Mouse (Mus musculus) CH12.LX (cell line): ENCODE measurements around the gene Cntnap1. TPM values are rescaled to one million over a fixed set of nuclear protein-coding genes. Genes with fewer than 3 reads are reported as not detected.
A peak's percentile ranks its signal among the peaks of the same experiment; 100 is the strongest.

ENCODE experiments used
- DNase-seq: peaks from one replicate; pipeline ENCODE4 v3.0.0-alpha.2; 2013; ENCODE audit errors: extremely low read depth
- H3K27ac ChIP-seq: 2 replicates; pipeline ENCODE4 v1.5.1; 2012; ENCODE audit warnings: low read depth, mild to moderate bottlenecking, control low read depth, moderate library complexity; ENCODE audit not compliant: insufficient read depth
- H3K27me3 ChIP-seq: replicated peaks from 2 replicates; pipeline ENCODE3; 2012; ENCODE audit warnings: inconsistent platforms
- H3K36me3 ChIP-seq, 2 experiments: replicated peaks in 1 of 2; 2 replicates each; pipeline versions ENCODE3 to v1.6.1; 2012; ENCODE audit warnings: inconsistent platforms in 1 of 2, low read length in 1 of 2, mild to moderate bottlenecking in 1 of 2, mixed read lengths in 1 of 2, moderate library complexity in 1 of 2; ENCODE audit not compliant: control insufficient read depth in 1 of 2, insufficient read depth in 1 of 2
- H3K4me1 ChIP-seq, 2 experiments: 2 replicates each; pipeline ENCODE4 v1.6.1; 2012; ENCODE audit warnings: inconsistent platforms in 1 of 2, moderate library complexity in 1 of 2; ENCODE audit not compliant: insufficient read depth in 2 of 2, control insufficient read depth in 1 of 2
- H3K4me2 ChIP-seq: 2 replicates; pipeline ENCODE4 v1.6.1; 2012; ENCODE audit warnings: low read depth, mild to moderate bottlenecking, control low read depth; ENCODE audit not compliant: poor library complexity, insufficient read depth, severe bottlenecking
- H3K4me3 ChIP-seq, 3 experiments: fragments of 150-350 bp in 1 of 3; sonication (generic) in 1 of 3; replicated peaks in 1 of 3; 2 replicates each; pipeline versions ENCODE3 to v1.5.1; 2011 to 2012; ENCODE audit warnings: low read depth in 2 of 3, low read length in 2 of 3, mild to moderate bottlenecking in 2 of 3, moderate library complexity in 2 of 3, control low read depth in 1 of 3, improper control_type of control experiment in 1 of 3, inconsistent platforms in 1 of 3, mixed read lengths in 1 of 3; ENCODE audit not compliant: poor library complexity in 1 of 3
- H3K79me2 ChIP-seq: replicated peaks from 2 replicates; pipeline ENCODE4 v1.6.1; 2012; ENCODE audit warnings: mild to moderate bottlenecking, moderate library complexity; ENCODE audit not compliant: control insufficient read depth, poor library complexity, insufficient read depth, severe bottlenecking; ENCODE audit errors: extremely low read depth
- H3K9ac ChIP-seq: 2 replicates; pipeline ENCODE4 v1.6.1; 2012; ENCODE audit warnings: low read depth, mild to moderate bottlenecking, control low read depth, moderate library complexity; ENCODE audit not compliant: insufficient read depth
- H3K9me3 ChIP-seq: replicated peaks from 2 replicates; pipeline ENCODE3; 2012; ENCODE audit warnings: low read length, inconsistent platforms, mixed read lengths
- BHLHE40 ChIP-seq: IDR thresholded peaks from 2 replicates; pipeline ENCODE4 v1.6.1; 2011; ENCODE audit warnings: mild to moderate bottlenecking, low read depth, low read length, improper control_type of control experiment
- CHD1 ChIP-seq: IDR thresholded peaks from 2 replicates; pipeline ENCODE4 v1.6.1; 2012; ENCODE audit warnings: low read depth, low read length, improper control_type of control experiment, inconsistent platforms
- CHD2 ChIP-seq: IDR thresholded peaks from 2 replicates; pipeline ENCODE4 v1.6.1; 2011; ENCODE audit warnings: low read length, improper control_type of control experiment
- CTCF ChIP-seq, 2 experiments: IDR thresholded peaks in 1 of 2; conservative IDR thresholded peaks in 1 of 2; 2 replicates each; pipeline ENCODE4 v1.5.1; 2011 to 2012; ENCODE audit warnings: low read depth in 2 of 2, low read length in 2 of 2, improper control_type of control experiment in 1 of 2, inconsistent platforms in 1 of 2, mild to moderate bottlenecking in 1 of 2, moderate library complexity in 1 of 2
- E2F4 ChIP-seq: IDR thresholded peaks from 2 replicates; pipeline ENCODE4 v1.6.1; 2011; ENCODE audit warnings: low read depth, low read length, improper control_type of control experiment; ENCODE audit not compliant: insufficient replicate concordance
- ELF1 ChIP-seq: IDR thresholded peaks from 2 replicates; pipeline ENCODE4 v1.6.1; 2014; ENCODE audit warnings: low read depth, mild to moderate bottlenecking, inconsistent platforms, low read length, improper control_type of control experiment
- EP300 ChIP-seq: IDR thresholded peaks from 2 replicates; pipeline ENCODE4 v1.6.1; 2011; ENCODE audit warnings: low read length, improper control_type of control experiment
- ETS1 ChIP-seq: conservative IDR thresholded peaks from 2 replicates; pipeline ENCODE4 v1.6.1; 2012; ENCODE audit warnings: low read depth, mild to moderate bottlenecking, inconsistent platforms, low read length, improper control_type of control experiment, moderate library complexity
- GABPA ChIP-seq: IDR thresholded peaks from 2 replicates; pipeline ENCODE4 v1.6.1; 2012; ENCODE audit warnings: low read depth, low read length, improper control_type of control experiment, inconsistent platforms; ENCODE audit not compliant: insufficient replicate concordance
- HCFC1 ChIP-seq: IDR thresholded peaks from 2 replicates; pipeline ENCODE4 v1.6.1; 2012; ENCODE audit warnings: low read depth, mild to moderate bottlenecking, inconsistent platforms, low read length, improper control_type of control experiment
- IRF4 ChIP-seq: IDR thresholded peaks from 2 replicates; pipeline ENCODE4 v1.6.1; 2014; ENCODE audit warnings: low read depth, mild to moderate bottlenecking, inconsistent platforms, low read length, improper control_type of control experiment
- JUN ChIP-seq: IDR thresholded peaks from 2 replicates; pipeline ENCODE4 v1.6.1; 2011; ENCODE audit warnings: low read depth, mild to moderate bottlenecking, low read length, improper control_type of control experiment, moderate library complexity; ENCODE audit not compliant: insufficient read depth
- JUND ChIP-seq: conservative IDR thresholded peaks from 2 replicates; pipeline ENCODE4 v1.6.1; 2011; ENCODE audit warnings: low read depth, low read length, improper control_type of control experiment
- KAT2A ChIP-seq: IDR thresholded peaks from 2 replicates; pipeline ENCODE4 v1.6.1; 2012; ENCODE audit warnings: low read length, improper control_type of control experiment, inconsistent platforms; ENCODE audit not compliant: insufficient replicate concordance
- MAFK ChIP-seq: IDR thresholded peaks from 2 replicates; pipeline ENCODE4 v1.6.1; 2011; ENCODE audit warnings: low read length, improper control_type of control experiment; ENCODE audit not compliant: insufficient replicate concordance
- MAX ChIP-seq: IDR thresholded peaks from 2 replicates; pipeline ENCODE4 v1.6.1; 2011; ENCODE audit warnings: low read length, improper control_type of control experiment
- MAZ ChIP-seq: IDR thresholded peaks from 2 replicates; pipeline ENCODE4 v1.6.1; 2012; ENCODE audit warnings: low read depth, mild to moderate bottlenecking, inconsistent platforms, low read length, improper control_type of control experiment, moderate library complexity
- MXI1 ChIP-seq: IDR thresholded peaks from 2 replicates; pipeline ENCODE4 v1.6.1; 2011; ENCODE audit warnings: mild to moderate bottlenecking, low read depth, low read length, improper control_type of control experiment
- MYC ChIP-seq: IDR thresholded peaks from 2 replicates; pipeline ENCODE4 v1.6.1; 2011; ENCODE audit warnings: low read depth, mild to moderate bottlenecking, improper control_type of control experiment, low read length
- NELFE ChIP-seq: IDR thresholded peaks from 2 replicates; pipeline ENCODE4 v1.6.1; 2011; ENCODE audit warnings: low read depth, low read length, improper control_type of control experiment
- NRF1 ChIP-seq: IDR thresholded peaks from 2 replicates; pipeline ENCODE4 v1.6.1; 2014; ENCODE audit warnings: low read depth, mild to moderate bottlenecking, inconsistent platforms, low read length, improper control_type of control experiment, moderate library complexity
- PAX5 ChIP-seq: IDR thresholded peaks from 2 replicates; pipeline ENCODE4 v1.6.1; 2012; ENCODE audit warnings: low read length, inconsistent platforms, mixed read lengths
- POLR2A ChIP-seq: IDR thresholded peaks from 2 replicates; pipeline ENCODE4 v1.6.1; 2011; ENCODE audit warnings: low read depth, mild to moderate bottlenecking, improper control_type of control experiment, low read length
- POLR2AphosphoS2 ChIP-seq: IDR thresholded peaks from 2 replicates; pipeline ENCODE4 v1.6.1; 2011; ENCODE audit warnings: low read depth, low read length, improper control_type of control experiment
- RAD21 ChIP-seq: IDR thresholded peaks from 2 replicates; pipeline ENCODE4 v1.6.1; 2011; ENCODE audit warnings: low read depth, mild to moderate bottlenecking, low read length, improper control_type of control experiment, moderate library complexity
- RCOR1 ChIP-seq: conservative IDR thresholded peaks from 2 replicates; pipeline ENCODE4 v1.6.1; 2012; ENCODE audit warnings: low read depth, mild to moderate bottlenecking, inconsistent platforms, low read length, improper control_type of control experiment
- SIN3A ChIP-seq: IDR thresholded peaks from 2 replicates; pipeline ENCODE4 v1.6.1; 2012; ENCODE audit warnings: low read length, improper control_type of control experiment, inconsistent platforms
- SMC3 ChIP-seq: IDR thresholded peaks from 2 replicates; pipeline ENCODE4 v1.6.1; 2011; ENCODE audit warnings: low read depth, low read length, improper control_type of control experiment
- TBP ChIP-seq: conservative IDR thresholded peaks from 2 replicates; pipeline ENCODE4 v1.6.1; 2011; ENCODE audit warnings: low read depth, low read length, improper control_type of control experiment
- TCF12 ChIP-seq: IDR thresholded peaks from 2 replicates; pipeline ENCODE4 v1.6.1; 2014; ENCODE audit warnings: low read depth, mild to moderate bottlenecking, inconsistent platforms, low read length, improper control_type of control experiment
- UBTF ChIP-seq: IDR thresholded peaks from 2 replicates; pipeline ENCODE4 v1.6.1; 2012; ENCODE audit warnings: low read depth, mild to moderate bottlenecking, inconsistent platforms, low read length, improper control_type of control experiment, moderate library complexity
- USF1 ChIP-seq: IDR thresholded peaks from 2 replicates; pipeline ENCODE4 v1.6.1; 2014; ENCODE audit warnings: low read depth, mild to moderate bottlenecking, inconsistent platforms, low read length, improper control_type of control experiment
- USF2 ChIP-seq: conservative IDR thresholded peaks from 2 replicates; pipeline ENCODE4 v1.6.1; 2011; ENCODE audit warnings: low read depth, low read length, improper control_type of control experiment
- ZC3H11A ChIP-seq: IDR thresholded peaks from 2 replicates; pipeline ENCODE4 v1.6.1; 2012; ENCODE audit warnings: low read depth, mild to moderate bottlenecking, inconsistent platforms, low read length, improper control_type of control experiment
- ZKSCAN1 ChIP-seq: IDR thresholded peaks from 2 replicates; pipeline ENCODE4 v1.6.1; 2012; ENCODE audit warnings: low read depth, inconsistent platforms, low read length, improper control_type of control experiment, borderline replicate concordance
- ZMIZ1 ChIP-seq: IDR thresholded peaks from 2 replicates; pipeline ENCODE4 v1.6.1; 2012; ENCODE audit warnings: low read depth, mild to moderate bottlenecking, inconsistent platforms, low read length, improper control_type of control experiment
- ZNF384 ChIP-seq: IDR thresholded peaks from 2 replicates; pipeline ENCODE4 v1.6.1; 2012; ENCODE audit warnings: low read depth, low read length, improper control_type of control experiment, inconsistent platforms
- dilution Hi-C: fragments of 300-500 bp; cut with MboI; formaldehyde crosslinking; loops from 2 replicates; pipeline ENCODE4 v1.14.3; 2020; ENCODE audit warnings: low sequenced_read_pairs; ENCODE audit not compliant: extremely low pct_unique_long_range_greater_than_20kb, extremely low pct_ligation_motif_present
- in situ Hi-C: fragments of 300-500 bp; cut with MboI; formaldehyde crosslinking; loops from 3 replicates; pipeline ENCODE4 v1.14.3; 2019; ENCODE audit warnings: low sequenced_read_pairs, low pct_ligation_motif_present, low pct_unique_long_range_greater_than_20kb, mixed read lengths
- polyA plus RNA-seq: library from polyadenylated mRNA; unstranded; fragments of >175 nt; gene quantifications from 2 replicates; pipeline ENCODE4 v1.2.1, GENCODE M21; 2012; ENCODE audit warnings: low read depth; ENCODE audit not compliant: insufficient read length
- total RNA-seq, 2 experiments: library from RNA; depleted of rRNA; stranded (reverse); fragments of 300-350 nt in 1 of 2; fragments of >200 nt in 1 of 2; gene quantifications; 2 replicates each; pipeline ENCODE4 v1.2.3; 2012 to 2014

Gene Cntnap1
- total and polyA plus RNA-seq, 3 experiments = 4.4 to 19.5 (median 15.6) TPM

DNA sequence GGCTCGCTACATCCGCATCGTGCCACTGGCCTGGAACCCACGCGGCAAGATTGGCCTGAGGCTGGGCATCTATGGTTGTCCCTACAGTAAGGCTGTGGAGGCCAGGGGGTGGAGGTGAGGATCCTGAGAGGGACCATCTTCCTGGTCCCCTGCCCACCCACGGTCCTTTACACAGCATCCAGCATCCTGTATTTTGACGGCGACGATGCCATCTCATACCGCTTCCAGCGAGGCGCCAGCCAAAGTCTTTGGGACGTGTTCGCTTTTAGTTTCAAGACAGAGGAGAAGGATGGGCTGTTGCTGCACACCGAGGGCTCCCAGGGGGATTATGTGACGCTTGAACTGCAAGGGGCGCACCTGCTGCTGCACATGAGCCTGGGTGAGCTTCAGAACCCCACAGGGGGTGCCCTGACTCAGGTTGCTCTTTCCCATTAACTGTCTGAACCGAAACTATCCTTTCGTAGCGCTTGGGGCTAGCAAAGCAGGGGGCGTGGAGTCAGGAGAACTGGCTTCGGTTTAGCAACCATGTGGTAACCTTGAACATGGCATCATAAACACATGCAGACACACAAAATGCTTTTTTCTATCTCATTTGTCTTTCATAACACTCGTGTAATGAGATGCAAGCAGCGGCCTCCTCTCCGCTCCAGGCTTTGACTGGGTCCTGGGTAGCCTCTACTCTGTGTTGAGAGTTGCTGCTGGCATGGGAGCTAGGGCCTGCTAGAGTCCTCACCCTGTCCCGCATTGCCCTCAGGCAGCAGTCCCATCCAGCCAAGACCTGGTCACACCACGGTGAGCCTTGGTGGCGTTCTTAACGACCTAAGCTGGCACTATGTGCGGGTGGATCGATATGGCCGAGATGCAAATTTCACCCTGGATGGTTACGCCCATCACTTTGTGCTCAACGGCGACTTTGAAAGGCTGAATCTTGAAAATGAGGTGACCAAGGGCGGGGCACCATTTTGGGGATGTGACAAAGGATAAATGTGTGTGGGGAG, 8.0 kb downstream of the Cntnap1 start:
- DNase-seq = peak; percentile 74
- peak; percentile 74; the same call in 1 of the 2 replicates for TF ChIP-seq ZMIZ1
- TF ChIP-seq EP300 = peak; percentile 48
- TF ChIP-seq POLR2AphosphoS2 = no peak; the same call in none of the 2 replicates
- TF ChIP-seq JUND = 0 out of 2 replicates have a peak, but pooled peaks have one; percentile 24
- 0 out of 2 replicates have a peak, but pooled peaks have one; percentile 41 for TF ChIP-seq KAT2A
- no peak; the same call in 1 of the 2 replicates for TF ChIP-seq RAD21
- peak; percentile 59; the same call in 1 of the 2 replicates for TF ChIP-seq TCF12
- peak; percentile 95 for TF ChIP-seq BHLHE40
- peak; percentile 72 for TF ChIP-seq IRF4
- TF ChIP-seq HCFC1 = no peak; the same call in 1 of the 2 replicates
- TF ChIP-seq NELFE = 0 out of 2 replicates have a peak, but pooled peaks have one; percentile 9
- TF ChIP-seq MYC = peak; percentile 89
- peak; percentile 26; the same call in 1 of the 2 replicates for TF ChIP-seq SMC3
- no peak for TF ChIP-seq UBTF
- no peak; the same call in 1 of the 2 replicates for TF ChIP-seq MAZ
- TF ChIP-seq RCOR1 = peak; percentile 68; the same call in 1 of the 2 replicates
- no peak for TF ChIP-seq ELF1
- TF ChIP-seq ZNF384 = peak; percentile 25; the same call in 1 of the 2 replicates
- peak; percentile 92 for TF ChIP-seq MAX
- TF ChIP-seq JUN = no peak
- no peak for TF ChIP-seq USF1
- TF ChIP-seq MAFK = no peak
- TF ChIP-seq ZKSCAN1 = no peak
- TF ChIP-seq TBP = 0 out of 2 replicates have a peak, but pooled peaks have one; percentile 34
- no peak for TF ChIP-seq CHD2
- peak; percentile 43; the same call in 1 of the 2 replicates for TF ChIP-seq POLR2A
- peak; percentile 82 for TF ChIP-seq ETS1
- TF ChIP-seq CTCF (conservative IDR thresholded peaks at IDR 0.05 in 1 of 2, IDR thresholded peaks at IDR 0.05 in 1 of 2; ENCODE audit: low read depth in 2 of 2, low read length in 2 of 2) = no peak
- TF ChIP-seq NRF1 = no peak; the same call in 1 of the 2 replicates
- TF ChIP-seq ZC3H11A = no peak
- TF ChIP-seq PAX5 = no peak
- peak; percentile 88 for TF ChIP-seq SIN3A
- TF ChIP-seq MXI1 = peak; percentile 93
- TF ChIP-seq CHD1 = peak; percentile 91; the same call in 1 of the 2 replicates
- TF ChIP-seq E2F4 = no peak
- TF ChIP-seq USF2 = no peak
- no peak for TF ChIP-seq GABPA

More for the DNA sequence above, 8.0 kb downstream of the Cntnap1 start:
- Histone ChIP-seq H3K27me3 (no peaks in the 10 kb centered on the region), H3K79me2 (peaks cover 12% of the 10 kb centered on the region), H3K9me3 (no peaks in the 10 kb centered on the region), H3K4me1 (peaks cover 7 to 55% of the 10 kb centered on the region in 2 experiments), H3K4me3 (peak overlapping the region; percentile 61 to 79 (median 68)), H3K36me3 (peaks cover 29 to 56% of the 10 kb centered on the region in 2 experiments), H3K9ac (peak overlapping the region; percentile 53), H3K4me2 (peak overlapping the region; percentile 91), H3K27ac (peak overlapping the region; percentile 85)
- in situ Hi-C loops (no loop called here), dilution Hi-C loops (no loop called here)
